Mouse (Mus musculus) kidney, postnatal 25 days (tissue): ENCODE data around the gene Pabpc6.
A peak's percentile ranks its signal among the peaks of the same experiment; 100 is the strongest.

Source experiments
- DNase-seq, 2 experiments: peaks; one replicate each; pipeline ENCODE4 v3.0.0; 2021; ENCODE audit warnings: mixed read lengths in 2 of 2

Pabpc6 gene

GRCm38 (mm10) chr17:9669283-9669905, at the start of gene Pabpc6:
TSS of gene Pabpc6 (minus strand) at chr17:9669717.
- peak in 1 of 2 experiments; percentile 30 for DNase-seq

- DNase-seq: no peak
Observed at GRCm38 (mm10) chr17:9710910-9711309, 41.4 kb upstream of the Pabpc6 start.

GRCm38 (mm10) chr17:9708888-9709287, 39.4 kb upstream of the Pabpc6 start:
- DNase-seq: no peak

GRCm38 (mm10) chr17:9707356-9707755, 37.8 kb upstream of the Pabpc6 start:
- DNase-seq: no peak

- no peak for DNase-seq
Observed at GRCm38 (mm10) chr17:9697763-9698162, 28.2 kb upstream of the Pabpc6 start.

- DNase-seq: no peak
Observed at GRCm38 (mm10) chr17:9691251-9691650, 21.7 kb upstream of the Pabpc6 start.

GRCm38 (mm10) chr17:9683539-9684155, 14.1 kb upstream of the Pabpc6 start:
- no peak for DNase-seq

GRCm38 (mm10) chr17:9680741-9681140, 11.2 kb upstream of the Pabpc6 start:
- DNase-seq: no peak

- no peak for DNase-seq
Observed at GRCm38 (mm10) chr17:9675175-9675789, 5.8 kb upstream of the Pabpc6 start.

- no peak for DNase-seq
Observed at GRCm38 (mm10) chr17:9667955-9668354, 1.6 kb downstream of the Pabpc6 start.

- DNase-seq: no peak
Observed at GRCm38 (mm10) chr17:9658651-9659050, 10.9 kb downstream of the Pabpc6 start.

GRCm38 (mm10) chr17:9654155-9654554, 15.4 kb downstream of the Pabpc6 start:
- DNase-seq: no peak

GRCm38 (mm10) chr17:9647644-9648043, 21.9 kb downstream of the Pabpc6 start:
- DNase-seq: no peak

GRCm38 (mm10) chr17:9643657-9644180, 25.8 kb downstream of the Pabpc6 start:
- no peak for DNase-seq

GRCm38 (mm10) chr17:9637011-9637410, 32.5 kb downstream of the Pabpc6 start:
- DNase-seq: no peak

GRCm38 (mm10) chr17:9632579-9633252, 36.8 kb downstream of the Pabpc6 start:
- DNase-seq: no peak

- DNase-seq: no peak
Observed at GRCm38 (mm10) chr17:9632140-9632539, 37.4 kb downstream of the Pabpc6 start.

- DNase-seq: no peak
Observed at GRCm38 (mm10) chr17:9631081-9631480, 38.4 kb downstream of the Pabpc6 start.

- DNase-seq: no peak
Observed at GRCm38 (mm10) chr17:9627011-9627410, 42.5 kb downstream of the Pabpc6 start.
